Mouse (Mus musculus): ENCODE data around the gene Nptxr.

Nptxr gene

DNA sequence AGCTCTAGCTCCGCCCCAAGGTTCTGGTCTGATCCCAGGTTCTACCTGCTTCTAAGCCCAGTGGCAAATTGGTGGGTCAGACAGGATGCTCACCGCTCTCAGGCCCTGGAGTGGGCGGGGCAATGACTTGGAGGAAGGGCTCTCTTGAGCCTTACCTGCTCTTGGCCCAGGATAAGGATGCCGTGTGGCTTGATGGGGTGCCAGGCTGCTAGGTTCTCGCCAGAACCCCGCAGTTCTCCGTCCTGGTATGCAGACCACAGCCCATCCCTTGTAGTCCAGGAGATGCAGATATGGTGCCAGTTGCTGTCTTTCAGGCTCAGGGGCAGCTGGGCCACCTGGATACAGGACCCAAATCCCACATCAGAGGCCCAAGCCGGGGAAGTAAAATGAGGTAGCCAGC, 14.5 kb downstream of the Nptxr start:
- DNase-seq (ENCODE audit: inconsistent ontology term) = no peak

DNA sequence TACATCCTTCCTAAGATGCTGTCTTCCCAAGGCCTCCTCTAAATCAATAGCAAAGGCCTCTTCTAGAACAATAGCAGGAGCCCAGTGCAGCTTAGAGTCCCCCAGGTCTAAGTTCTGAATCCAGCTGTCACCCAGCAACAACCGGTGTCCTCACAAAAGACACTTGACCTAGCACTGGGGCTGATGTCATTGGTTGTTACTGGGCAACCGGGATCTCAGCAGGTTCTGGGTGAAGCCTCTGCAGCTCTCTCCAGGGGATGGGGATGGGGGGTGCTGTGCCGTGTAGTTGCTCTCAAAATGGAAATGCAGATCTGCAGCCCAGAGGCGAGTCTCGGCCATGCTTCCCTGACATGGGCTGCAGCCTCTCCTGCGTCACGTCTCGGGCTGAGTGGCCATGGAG, 16.8 kb downstream of the Nptxr start:
- DNase-seq (ENCODE audit: inconsistent ontology term) = no peak

DNA sequence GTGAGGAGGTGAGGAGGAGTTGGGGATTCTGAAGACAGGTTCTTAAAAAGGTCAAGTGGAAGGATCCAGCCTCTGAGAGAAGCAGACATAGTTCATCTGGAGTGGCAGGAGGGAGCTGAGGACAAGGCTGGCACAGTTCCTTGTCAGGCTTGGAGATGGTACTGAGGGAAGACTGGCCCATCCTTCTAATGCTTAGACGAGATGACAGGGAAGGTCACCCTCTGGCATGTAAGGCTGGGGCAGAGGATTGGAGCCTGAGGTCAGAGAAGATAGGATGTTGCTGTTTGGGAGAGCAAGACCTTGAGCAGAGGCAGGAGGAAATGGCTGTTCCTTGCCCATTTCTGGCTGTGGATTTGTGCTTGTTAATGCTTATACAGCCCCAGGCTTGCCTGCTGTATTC, 19.5 kb downstream of the Nptxr start:
- DNase-seq (ENCODE audit: inconsistent ontology term) = no peak

GRCm38 (mm10) chr15:79777749-79778148, 26.8 kb downstream of the Nptxr start, which contains the start of gene Dnal4:
Dnal4 (minus strand) TSS chr15:79777849.
- DNase-seq (ENCODE audit: inconsistent ontology term) = no peak

DNA sequence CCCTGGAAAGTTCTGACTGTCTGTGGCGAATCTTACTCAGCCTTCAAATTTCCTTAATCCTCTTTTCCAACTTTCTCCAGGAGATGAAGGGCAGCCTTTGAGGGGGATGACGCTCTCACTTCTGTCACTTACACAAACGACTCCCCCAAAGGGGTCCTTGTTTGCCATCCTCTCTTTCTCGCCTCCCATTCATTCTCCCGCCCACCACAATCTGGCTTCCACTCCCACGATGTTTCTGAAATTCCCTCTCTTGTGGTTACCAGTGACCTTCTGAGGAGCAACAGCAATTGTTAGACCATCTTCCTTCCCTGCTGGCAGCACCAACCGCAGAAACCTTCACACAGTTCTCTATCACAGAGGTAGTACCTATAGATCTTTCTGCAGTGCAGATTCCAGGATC, 28.9 kb downstream of the Nptxr start:
- no peak for DNase-seq (ENCODE audit: inconsistent ontology term)

- DNase-seq (ENCODE audit: inconsistent ontology term) = peak; percentile 96
These were observed 30.2 kb downstream of the Nptxr start for GRCm38 (mm10) chr15:79774117-79775027.

- no peak for DNase-seq (ENCODE audit: inconsistent ontology term)
These were observed 33.8 kb downstream of the Nptxr start for GRCm38 (mm10) chr15:79770629-79771240.

DNA sequence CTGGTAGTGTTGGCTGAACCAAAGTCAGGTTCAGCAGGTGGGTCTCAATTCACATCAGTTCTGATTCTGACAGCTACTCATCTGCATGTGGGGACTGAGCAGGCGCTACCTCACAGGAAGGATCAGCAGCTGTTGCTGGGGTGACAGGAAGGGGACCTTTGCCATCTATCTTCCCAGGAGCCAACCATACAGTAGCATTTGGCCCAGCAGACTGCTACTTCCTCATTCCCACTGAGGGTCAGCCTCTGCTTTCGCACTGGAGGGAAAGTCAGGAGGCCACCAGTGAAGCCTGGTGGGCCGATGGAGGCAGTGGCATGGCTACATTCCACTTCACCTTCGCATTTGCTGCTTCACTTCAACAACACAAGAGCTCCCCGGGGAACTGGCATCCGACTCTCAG, 36.3 kb downstream of the Nptxr start:
- peak; percentile 78 for DNase-seq (ENCODE audit: inconsistent ontology term)

- DNase-seq (ENCODE audit: inconsistent ontology term) = no peak
These were observed 37.1 kb downstream of the Nptxr start for GRCm38 (mm10) chr15:79767327-79767961.

- no peak for DNase-seq (ENCODE audit: inconsistent ontology term)
These were observed 37.9 kb downstream of the Nptxr start for GRCm38 (mm10) chr15:79766586-79767071.

- DNase-seq (ENCODE audit: inconsistent ontology term) = no peak
These were observed 38.4 kb downstream of the Nptxr start for GRCm38 (mm10) chr15:79766168-79766567.

DNA sequence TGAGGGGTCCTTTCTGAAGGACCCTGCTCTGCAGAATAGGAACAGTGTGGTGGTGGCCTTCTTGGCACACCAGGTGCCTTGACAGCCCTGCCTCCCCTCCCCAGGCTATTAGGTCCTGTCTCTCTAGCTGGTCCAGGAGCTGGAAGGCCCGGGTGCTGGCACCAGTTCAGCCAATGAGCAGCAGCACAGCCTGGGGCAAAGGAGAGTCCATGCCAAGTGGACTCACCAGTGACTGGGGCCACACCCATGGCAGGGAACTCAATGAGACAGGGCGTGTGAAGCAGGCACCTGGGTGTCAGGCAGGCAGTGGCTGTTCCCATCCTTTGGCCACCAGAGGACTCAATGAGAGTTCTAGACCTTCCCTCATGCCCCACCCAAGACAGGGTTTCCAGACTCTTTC, 39.2 kb downstream of the Nptxr start:
- DNase-seq (ENCODE audit: inconsistent ontology term) = peak; percentile 67

DNA sequence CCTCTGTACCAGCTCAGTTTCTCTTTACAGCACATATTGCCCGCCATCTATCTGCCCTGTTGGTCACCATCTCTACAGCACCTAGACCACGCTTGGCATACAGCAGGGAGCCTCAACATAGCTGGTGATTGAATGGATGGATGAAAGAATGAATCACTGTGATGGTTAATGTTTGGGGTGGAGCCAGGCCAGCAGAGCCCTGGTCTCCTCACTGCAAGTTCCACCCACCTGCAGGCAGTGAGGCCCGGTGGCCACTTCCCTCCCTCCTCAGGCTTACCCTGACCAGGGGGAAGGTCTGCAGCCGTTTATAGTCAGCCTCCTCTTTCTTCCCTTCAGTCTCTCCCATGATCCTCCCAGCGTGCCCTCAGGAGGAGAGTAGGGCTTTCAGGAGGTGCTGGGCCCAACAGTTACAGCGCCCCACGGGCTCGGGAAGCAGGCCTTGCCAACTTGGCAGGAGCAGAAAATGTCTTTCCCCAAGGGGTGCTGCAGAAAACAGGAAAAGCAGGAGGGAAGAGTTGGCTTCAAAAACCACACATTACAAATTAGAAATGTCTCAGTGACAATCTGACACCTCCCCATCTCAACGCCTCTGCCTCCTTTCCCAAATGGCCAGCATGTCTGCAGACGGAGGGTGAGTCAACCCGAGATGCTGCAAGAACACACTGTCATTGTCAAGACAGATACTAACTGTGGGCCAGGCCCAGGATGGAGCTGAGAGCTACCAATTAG, 39.9 kb downstream of the Nptxr start:
- peak; percentile 72 for DNase-seq (ENCODE audit: inconsistent ontology term)

DNA sequence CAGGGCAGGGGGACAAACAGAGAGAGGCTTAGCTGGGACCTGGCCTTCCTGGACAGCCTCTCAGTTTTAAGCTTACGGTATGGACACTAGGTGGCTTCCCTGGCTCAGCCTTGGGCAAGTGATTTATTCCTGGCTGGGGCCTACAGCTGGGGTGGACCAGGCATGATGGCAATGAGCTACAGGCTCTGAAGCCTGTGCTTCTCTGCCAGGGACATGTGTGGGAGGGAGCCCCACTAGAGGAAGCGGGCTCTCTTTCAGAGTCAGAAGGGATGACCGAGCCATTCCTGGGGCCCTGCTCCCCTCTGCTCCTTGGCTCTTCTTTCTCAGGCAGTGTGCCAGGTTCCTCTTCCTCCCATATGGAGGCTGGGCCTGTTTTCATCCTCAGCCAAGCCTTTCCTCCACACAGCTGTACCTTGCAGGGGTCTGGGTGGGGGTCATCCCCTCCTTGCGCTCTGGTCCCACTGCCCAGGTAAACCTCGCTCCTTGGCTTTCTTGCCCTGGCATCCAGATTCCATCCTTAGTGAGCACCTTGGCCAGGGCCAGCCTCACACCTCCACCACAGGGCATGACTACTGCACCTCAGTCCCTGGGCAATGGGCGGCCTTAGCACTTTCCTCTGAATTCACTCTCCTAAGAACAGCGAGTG, 40.8 kb downstream of the Nptxr start:
- no peak for DNase-seq (ENCODE audit: inconsistent ontology term)

- no peak for DNase-seq (ENCODE audit: inconsistent ontology term)
These were observed 41.6 kb downstream of the Nptxr start for GRCm38 (mm10) chr15:79763001-79763400.

GRCm38 (mm10) chr15:79760956-79761355, 43.6 kb downstream of the Nptxr start:
- DNase-seq (ENCODE audit: inconsistent ontology term) = no peak

GRCm38 (mm10) chr15:79757118-79757517, 47.4 kb downstream of the Nptxr start:
- no peak for DNase-seq (ENCODE audit: inconsistent ontology term)

GRCm38 (mm10) chr15:79755977-79756625, 48.5 kb downstream of the Nptxr start:
- no peak for DNase-seq (ENCODE audit: inconsistent ontology term)

DNA sequence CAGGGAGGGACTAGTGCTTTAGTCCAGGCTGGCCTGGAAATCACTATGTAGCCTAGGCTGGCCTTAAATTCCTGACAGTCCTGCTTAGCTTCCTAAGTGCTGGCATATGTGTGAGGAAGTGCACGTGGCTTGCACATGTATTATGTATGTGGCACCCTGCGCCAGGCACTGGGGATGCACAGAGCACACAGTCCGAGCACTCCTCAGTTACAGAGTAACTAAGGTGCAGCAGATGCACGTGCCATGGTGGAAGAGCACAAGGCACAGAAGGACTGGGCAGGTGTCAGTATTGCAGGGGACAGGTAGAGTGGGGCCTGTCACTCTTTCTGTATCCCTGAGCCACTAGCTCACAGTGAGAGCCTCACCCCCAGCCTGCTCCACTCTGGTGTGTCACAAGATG, 49.4 kb downstream of the Nptxr start:
- DNase-seq (ENCODE audit: inconsistent ontology term) = no peak

DNA sequence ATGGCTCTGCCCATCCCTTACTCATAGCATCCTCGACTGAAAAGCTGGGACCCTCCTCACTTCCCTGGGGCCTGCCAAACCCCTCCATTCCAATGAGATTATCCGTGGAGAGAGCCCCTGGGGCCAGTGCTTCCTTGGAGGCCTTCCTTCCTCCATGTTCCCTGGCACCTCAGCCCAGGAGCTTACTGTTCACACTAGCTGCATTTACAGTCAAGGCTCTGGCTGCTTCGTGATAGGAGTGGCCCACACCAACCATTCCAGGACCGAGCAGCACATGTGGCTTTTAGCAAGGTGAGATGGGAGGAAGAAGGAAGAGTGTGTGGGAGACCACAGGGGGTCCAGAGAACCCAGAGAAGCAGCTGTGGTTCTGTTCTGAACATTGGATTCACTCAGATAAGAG, 50.7 kb downstream of the Nptxr start:
- DNase-seq (ENCODE audit: inconsistent ontology term) = no peak

DNA sequence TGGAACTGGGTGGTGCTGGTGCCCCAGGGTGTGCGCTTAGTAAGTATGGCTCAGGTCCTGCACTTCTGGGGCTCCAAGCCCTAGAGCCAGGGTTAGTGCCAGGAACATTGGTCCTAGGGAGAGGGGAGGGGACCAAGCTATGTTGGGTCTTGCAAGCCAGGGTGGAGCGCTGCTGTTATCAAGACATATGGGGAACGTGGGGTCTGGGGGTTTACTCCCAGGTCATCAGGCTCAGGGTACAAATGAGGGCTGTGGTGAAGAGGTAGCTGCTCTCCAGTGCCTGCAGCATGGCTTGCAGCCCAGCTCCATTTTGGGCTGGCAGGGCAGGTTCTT, 51.2 kb downstream of the Nptxr start:
- no peak for DNase-seq (ENCODE audit: inconsistent ontology term)

Data from Muller cell, postnatal 12 days (primary cell).